Mouse (Mus musculus) fibroblast of lung, adult 2 months (primary cell): ENCODE measurements around the gene Cenpu.
A peak's percentile ranks its signal among the peaks of the same experiment; 100 is the strongest.
"Not testable (repeated sequence)": the region's sequence is repeated elsewhere in the genome, so short reads cannot be mapped to it uniquely, and the experiment has no call there.

Experiments
- DNase-seq: peaks from one replicate; pipeline ENCODE4 v3.0.0-alpha.2; 2011; ENCODE audit warnings: low read depth

Cenpu gene

DNA sequence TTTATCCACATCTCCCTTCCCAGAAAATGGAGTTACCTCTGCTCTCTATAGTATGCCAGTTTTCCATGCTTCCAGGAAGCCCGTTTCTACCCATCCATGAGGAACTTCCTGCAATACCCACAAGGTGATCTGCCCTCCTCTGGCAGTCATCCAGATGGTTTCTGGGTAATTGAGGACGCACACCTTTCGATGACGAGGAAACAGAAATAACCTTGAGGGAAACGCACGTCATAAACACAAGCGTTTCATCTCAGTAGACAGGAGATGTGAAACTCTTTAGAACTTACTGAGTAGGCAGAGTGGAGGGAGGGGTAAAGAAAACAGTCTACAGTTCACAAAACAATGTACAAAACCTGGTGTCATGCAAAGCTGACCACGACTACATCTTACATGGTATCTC is 1.8 kb upstream of the Cenpu start:
- no peak for DNase-seq

DNA sequence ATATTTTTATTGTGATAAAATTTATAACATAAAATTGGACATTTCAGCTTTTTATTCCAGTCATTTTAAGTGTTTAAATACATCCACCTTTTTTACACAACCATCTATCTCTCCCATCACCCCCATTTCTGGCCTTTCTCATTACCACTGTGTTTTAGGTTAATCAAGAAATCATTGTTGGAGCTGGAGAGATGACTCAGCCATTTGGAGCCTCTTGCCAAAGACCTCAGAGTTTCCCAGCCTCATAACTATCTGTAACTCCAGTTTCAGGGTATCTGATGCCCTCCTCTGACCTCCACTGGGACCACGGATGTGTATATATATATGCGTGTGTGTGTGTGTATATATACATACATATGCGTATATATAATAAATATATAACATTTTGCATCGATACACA is 799 bp upstream of the Cenpu start:
- peak; percentile 40 for DNase-seq

DNA sequence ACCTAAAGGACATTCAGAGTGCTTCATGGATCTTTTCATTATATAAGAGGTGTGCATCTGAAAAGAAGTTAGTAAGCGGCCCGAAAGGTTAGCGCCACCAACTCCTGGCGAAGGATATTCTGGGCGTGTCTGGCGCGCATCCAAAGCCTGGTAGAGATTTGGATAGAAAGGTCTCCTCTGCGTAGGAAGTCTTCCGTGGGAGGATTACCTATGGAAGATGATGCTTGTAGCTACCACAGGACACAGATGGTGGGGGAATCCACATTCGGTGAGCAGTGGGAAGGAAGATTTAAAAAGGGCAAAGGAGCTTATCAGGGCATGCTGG is 575 bp downstream of the Cenpu start:
- DNase-seq: no peak

DNA sequence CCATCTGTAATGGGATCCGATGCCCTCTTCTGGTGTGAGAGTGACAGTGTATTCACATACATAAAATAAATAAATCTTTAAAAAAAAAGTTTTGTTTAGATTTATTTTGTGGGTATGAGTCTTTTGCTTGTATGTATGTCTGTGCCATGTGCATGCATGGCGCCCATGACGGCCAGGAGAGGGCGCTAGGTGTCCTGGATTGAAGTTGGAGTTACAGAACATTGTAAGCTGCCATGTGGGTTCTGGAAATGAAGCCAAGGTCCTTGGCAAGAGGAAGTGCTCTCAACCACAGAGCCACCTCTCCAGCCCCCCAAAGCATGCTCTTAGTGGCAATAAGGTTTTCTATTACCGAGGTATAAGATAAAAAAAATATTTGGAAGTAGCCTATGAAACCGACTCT is 7.6 kb downstream of the Cenpu start:
- no peak for DNase-seq

DNA sequence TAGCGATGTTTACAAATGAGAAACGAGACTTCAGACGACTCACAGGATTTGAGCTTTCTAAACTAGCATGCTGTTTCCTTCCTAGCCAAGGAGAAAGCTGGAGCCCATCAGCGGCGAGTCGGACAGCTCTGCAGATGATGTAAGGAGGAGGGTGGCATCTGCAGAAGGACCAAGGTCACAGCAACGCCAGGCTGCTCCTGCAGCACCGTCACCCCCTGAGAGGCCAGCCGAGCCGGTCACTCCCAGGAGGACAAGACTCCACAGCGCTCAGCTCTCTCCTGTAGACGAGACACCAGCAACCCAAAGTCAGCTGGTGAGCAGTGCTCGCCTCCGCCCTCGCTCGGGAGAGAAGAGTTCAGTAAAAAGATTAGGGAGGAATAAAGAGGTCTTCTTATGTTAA is 10.5 kb downstream of the Cenpu start:
- no peak for DNase-seq

DNA sequence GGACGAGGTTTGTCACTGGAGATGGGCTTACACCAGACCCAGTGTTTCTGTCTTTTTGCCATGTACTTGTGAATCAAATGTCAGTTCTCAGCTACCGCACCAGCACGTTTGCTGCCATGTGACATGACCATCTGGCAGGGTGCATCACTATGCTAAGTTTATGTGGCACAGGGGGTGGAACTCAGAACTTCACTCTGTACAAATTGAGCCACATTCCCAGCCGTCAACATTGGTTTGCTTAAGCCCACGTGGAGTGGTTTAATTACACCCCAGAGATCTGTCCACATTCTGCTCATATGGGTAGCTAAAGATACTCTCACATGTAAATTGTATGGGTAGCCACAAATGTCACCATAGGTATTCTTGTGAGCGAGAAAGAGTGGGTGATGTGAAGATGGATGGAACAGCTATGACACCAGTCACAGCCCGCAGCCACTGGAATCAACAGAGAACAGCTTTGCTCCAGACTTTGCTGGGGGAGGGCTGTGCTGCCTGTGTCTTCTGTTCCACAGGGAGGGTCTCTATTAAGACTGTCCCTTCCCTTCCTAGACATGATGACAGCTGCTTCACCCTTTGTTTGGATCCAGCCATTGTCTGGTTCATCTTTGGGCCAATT is 15.2 kb downstream of the Cenpu start:
- DNase-seq: no peak

DNA sequence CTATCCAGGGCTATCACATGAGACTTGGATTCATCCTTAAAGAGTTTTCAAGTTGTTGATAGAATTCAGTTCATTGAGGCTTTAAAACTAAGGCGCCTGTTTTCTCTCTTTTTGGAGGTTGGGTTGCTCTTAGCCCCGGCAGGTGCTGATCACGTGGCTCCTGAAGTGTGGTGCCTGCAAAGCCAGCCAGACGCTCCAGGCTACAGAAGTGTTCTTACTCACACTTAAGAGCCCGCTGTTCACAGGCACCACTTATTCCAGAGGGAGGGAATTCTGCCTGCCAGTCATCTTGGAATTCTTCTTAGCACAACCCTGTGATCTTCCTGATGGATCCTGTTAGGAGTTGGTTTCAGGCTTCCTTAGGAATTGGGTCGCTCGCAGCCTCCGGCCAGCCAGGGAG is 16.1 kb downstream of the Cenpu start:
- DNase-seq: no peak

DNA sequence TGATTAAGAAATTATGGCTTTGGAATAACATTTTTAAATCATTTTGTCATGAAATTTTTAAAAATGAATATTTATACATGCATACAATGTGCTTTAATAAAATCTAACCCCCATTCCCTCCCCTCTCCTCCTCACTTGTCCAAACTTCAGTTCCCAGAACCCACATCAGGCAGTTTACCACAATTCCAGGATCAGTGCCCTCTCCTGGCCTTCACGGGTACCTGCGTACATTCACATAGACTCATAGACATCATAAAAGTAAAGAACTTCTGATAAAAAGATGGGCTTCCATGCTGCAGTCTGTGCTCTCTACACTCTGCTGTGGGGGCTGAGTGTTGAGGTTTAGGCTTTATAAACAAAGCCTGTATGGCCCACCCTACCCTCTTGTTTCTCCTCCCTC is 17.1 kb downstream of the Cenpu start:
- no peak for DNase-seq

DNA sequence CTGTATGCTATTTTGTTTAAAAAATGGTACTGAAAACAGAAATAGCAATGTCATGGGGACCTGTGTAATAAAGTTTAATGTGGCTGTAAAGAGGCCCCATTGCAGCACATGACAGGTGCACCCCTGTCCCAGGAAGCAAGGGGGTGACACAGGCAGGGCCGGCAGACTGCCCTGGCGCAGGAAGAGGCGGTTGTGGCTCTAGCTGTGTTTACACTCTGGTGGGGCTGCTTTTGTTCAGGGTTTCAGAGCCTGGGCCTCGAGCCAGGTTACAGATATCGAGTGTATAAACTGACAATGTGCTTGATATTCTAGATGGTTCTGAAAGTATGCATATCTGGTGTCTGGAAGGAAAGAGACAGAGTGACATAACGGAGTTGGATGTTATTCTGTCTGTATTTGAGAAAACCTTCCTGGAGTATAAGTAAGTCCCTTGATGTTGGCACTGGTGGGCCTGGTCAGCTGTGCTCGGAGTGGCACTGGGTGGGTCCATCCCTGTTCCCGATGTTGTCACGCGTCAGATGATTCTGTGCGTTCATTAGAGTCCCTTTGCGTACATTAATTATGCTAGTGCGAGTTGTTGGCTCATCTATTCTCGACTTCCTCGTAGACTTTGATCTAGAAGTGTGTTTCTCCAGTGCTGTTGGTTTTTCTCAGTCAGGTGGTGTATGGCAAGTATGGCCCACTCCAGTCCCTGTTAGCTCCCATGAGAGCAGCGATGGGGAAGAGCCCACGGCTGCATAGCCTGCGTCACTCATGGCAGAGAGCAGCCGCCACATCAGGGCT is 18.0 kb downstream of the Cenpu start:
- no peak for DNase-seq

DNA sequence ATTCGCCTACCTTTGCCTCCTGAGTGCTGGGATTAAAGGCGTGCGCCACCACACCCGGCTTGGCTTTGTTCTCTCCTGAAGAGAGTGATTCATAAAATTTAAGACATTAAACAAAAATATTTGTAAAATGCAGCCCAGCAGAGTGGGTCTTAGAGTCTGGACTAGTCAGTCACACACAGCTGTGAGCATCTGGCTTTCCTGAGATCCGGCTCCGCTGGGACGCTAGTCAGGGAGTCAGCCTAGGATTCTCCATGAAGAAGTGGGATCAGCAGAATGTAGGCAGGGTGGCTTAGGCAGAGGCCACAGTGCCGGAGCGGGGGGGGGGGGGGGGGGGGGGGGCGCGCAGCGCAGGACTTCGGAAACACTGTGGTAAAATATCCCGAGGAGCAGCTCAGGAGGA is 18.8 kb downstream of the Cenpu start:
- DNase-seq: no peak

DNA sequence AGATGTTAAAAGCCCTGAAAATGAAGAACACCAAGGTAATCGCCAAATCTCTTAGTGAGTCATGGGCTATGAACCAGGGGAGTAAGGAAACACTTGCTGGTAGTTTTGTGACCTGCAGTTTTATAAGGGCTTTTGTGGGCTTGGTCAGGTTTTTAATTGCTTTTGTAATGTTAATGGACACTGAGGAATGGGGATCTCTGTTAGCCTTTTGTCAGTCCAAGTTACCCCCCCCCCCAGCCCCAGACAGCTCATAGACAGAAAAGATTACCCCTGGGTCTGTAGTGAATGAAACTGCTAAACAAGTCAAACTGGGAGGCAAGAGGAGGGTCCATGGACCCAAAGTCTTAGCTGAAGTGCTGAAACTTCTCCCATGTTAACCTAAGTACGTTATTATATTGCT is 21.6 kb downstream of the Cenpu start:
- no peak for DNase-seq

DNA sequence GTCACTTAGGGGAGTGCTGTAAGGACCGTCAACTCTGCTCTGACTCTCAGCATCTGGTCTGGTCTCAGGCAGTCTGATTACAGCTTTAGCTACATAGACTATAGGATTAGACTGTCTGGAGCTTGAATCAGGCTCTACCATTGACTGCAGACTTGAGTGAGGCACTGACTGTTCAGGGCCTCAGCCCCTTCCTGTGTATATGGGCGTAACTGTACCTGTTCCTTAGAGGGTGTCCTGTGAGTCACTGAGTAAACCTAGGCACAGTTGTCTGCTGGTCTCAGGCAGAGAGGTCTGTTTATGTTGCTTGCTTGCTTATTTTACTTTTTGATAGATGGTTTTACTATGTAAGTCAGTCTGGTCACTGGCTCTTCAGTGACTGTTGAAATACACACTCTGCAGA is 22.1 kb downstream of the Cenpu start:
- DNase-seq: no peak

DNA sequence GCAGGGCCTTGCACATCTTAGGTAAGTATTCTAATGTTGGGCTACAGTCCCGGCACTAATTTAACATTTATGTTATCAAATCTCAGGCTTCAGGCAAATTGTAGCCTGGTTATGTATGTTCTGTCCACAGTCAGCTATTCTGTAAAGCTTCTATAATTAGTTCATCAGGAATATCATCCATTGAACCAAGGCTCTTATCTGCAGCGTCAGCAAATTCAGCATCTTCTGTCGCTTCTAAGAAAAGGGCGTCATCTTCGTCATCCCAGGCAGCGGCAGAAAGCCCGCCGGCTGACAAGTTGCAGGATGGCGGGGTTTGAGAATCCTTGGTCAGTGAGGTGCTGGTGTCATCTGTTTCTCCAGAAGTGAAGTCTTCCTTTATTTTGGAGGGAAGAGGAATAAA is 27.0 kb downstream of the Cenpu start:
- DNase-seq: no peak

DNA sequence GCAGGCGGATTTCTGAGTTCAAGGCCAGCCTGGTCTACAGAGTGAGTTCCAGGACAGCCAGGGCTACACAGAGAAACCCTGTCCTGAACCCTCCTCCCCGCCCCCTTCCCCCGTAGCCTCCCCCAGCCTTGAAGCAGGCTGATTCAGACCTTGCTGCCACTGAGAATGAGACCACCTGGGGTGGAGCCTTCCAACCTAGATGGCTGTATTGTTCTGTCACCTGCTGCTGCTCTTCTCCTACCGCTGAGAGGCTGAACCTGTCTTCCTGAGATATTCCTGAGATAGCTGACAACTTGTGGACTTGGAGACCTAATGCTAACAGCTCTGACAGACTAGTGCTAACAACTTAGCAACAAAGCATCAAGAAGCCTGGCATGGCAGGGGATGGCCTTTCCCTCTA is 32.5 kb downstream of the Cenpu start:
- DNase-seq: not testable (repeated sequence)

DNA sequence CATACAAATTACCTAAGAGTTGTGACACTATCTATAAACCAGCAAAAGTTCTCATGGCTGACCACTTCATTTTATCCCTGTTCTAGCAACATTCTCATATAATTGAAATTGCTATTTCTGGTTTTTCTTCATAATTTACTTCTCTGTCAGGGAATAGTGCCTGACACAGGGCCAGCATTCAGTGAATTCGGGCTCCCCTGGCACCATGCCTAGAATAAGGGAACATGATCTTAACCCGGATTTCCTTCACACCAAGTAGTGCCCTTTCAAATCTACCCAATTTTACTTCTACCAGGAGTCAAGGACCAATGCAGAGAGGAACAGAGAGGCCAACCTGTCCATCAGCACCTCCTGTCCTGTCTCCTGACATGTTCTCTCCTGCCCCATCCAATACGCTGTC is 33.7 kb downstream of the Cenpu start:
- no peak for DNase-seq

DNA sequence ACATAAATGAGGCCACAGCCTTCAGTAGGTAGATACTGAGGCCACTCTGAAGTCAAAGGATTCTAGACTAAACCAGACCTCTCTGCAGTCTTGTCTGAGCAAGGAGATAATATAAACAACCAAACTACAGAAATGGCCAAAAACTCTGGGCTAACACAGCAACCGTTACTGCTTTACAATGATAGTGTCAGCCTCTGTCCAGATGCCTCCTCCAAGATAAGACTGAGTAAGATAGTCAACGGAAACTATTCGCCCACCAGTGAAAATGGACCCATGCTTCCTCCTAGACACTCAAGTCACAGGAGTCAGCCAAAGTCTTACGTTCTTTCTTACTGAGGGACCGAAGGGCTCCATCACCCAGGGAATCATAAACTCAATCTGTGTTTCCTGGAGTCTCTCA is 36.1 kb downstream of the Cenpu start:
- DNase-seq: no peak

DNA sequence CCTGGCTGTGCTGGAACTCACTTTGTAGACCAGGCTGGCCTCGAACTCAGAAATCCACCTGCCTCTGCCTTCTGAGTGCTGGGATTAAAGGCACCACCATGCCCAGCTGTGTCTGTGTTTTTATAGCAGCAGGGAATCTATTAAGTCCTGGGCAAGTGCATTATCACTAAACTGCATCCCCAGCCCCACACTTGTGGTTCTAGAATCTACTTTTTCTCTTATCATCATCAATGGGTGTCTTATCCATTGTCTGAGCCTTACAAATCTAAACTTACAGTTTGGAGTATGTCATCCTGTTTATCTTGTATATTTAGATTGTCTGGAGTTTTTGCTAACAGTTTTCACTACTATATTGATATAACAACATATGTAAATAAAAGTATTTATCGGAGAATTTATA is 36.8 kb downstream of the Cenpu start:
- no peak for DNase-seq

DNA sequence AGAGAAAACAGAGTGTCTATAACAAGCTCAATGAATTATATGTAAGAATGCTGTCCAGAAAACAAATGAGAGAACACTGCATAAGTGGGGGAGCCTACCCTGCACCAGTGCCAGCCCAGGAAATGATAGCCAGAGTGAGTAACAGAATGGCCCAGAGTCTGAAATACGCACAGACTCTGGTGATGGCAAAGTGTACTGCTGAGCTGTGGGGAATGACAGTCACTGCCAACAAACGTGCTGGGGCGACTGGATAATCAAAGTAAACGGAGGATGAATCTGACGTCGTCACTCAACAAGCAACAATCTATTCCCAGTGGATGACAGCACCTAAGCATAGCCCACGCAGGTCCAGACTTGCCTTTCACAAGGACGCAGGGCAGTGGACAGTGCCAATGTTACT is 41.2 kb downstream of the Cenpu start:
- no peak for DNase-seq

DNA sequence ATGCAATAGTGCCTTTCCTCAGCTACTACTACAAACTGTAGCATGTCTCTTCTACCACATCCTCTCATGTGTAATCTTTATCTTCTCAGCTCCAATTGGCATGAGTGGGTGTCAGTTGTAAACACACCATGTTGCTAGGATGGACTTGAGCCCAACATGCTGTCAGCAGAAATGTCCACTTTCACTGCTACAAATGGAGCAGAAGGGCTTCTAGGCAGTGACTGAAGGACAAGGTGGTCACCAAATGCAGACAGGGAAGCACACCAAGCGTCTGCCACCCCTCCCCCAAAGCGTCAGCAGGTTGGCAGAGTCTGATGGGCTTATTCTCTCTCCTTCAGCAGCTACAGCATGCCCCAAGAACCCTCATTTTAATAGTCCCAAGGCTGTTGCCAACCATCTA is 41.9 kb downstream of the Cenpu start:
- DNase-seq: no peak

DNA sequence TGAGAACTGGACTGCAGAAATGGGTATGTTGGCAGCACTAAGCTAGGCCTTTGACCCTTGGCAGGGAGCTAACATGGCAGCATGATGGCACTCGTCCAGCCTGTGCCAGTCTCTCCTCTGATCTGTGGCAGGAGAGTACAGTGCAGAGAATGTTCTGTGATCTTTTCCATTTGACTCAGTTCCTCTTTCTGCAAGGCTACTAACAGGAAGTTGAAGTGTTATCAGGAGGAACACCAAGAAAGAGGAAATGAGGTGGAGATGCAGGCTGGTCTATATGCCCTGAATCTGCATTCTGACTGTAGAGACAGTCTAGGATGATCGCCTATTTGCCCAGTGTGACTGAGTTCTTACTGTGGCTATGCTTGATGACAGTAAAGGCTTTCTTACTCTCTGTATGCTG is 43.8 kb downstream of the Cenpu start:
- DNase-seq: no peak

DNA sequence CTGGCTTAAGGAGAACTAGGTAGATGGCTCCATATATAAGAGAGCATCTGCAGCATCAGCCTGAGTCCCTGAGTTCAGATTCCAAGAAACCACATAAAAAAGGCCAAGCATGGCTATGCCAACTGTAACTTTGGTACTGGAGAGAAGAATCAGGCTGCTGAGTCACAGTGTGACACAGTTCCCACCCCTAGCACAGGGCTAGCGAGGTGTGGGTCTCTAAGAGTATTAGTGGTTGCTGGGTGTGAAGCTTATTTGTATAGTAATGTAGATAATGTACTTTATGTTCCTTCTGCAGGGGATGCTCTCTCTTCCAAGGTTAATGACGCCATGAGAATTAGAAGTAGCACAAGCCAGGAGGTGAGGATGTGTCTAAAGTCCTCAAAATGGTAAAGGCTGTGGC is 44.7 kb downstream of the Cenpu start:
- no peak for DNase-seq

DNA sequence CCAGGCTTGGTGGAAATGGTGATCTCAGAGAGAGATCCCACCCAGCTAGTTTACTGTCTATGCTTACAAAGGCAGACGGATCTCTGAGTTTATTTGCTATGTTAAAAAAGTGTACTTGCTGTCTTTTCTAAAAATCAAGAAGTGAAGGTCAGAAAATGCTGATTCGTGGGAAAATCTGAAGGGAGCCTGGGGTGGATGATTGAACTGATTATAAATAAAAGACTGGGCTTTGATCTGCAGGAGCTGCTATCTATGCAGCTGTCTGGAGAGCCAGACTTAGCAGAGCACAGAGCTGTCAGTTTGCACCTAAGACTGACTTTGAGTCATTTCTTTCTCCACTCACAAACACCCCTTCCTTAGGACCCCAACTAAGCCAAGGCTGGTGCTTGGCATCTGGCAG is 45.6 kb downstream of the Cenpu start:
- no peak for DNase-seq

DNA sequence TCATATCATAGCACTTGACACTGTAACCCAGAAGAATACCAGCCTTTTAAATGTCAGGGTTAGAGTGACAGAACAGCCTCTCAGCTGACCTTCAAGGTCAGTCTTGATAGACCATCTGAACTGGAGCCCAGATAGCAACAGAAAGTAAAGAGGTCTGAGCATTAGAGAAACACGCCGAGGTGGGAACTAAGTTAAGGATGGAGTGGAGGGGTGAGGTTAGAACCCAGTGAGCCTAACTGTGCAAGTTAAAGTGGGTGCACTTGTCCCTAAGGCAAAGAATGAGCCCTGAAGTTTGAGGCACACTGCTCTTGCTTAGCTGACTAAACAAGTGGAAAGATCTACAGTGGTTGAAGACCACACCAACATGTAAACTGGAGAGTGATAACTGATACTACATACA is 46.3 kb downstream of the Cenpu start:
- DNase-seq: no peak

DNA sequence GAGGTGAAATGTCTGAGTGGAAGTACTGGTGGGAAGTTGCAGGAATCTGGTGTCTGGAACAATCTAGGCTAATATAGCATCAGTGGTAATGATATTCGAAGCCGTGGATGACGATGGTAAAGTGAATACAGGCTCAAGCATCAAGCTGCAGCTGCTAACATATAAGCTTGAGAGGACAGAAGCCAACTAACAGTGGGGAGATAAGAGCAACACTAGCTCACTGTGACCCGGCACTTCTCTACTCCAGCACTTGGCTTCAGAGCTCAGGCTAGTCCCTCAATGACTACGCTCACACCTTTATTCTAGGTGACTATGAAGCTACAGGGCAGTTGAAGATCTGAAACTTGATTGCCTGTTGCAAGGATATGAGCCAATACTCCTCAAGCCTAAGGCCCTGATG is 46.9 kb downstream of the Cenpu start:
- DNase-seq: no peak
